Mouse (Mus musculus): ENCODE results near the gene Lhx2. TPM values are rescaled to one million over a fixed set of nuclear protein-coding genes. Genes with fewer than 3 reads are reported as not detected.

Lhx2 gene
- total and polyA plus RNA-seq, 2 experiments from 2014 or later: 7.3 to 22.2 TPM

DNA sequence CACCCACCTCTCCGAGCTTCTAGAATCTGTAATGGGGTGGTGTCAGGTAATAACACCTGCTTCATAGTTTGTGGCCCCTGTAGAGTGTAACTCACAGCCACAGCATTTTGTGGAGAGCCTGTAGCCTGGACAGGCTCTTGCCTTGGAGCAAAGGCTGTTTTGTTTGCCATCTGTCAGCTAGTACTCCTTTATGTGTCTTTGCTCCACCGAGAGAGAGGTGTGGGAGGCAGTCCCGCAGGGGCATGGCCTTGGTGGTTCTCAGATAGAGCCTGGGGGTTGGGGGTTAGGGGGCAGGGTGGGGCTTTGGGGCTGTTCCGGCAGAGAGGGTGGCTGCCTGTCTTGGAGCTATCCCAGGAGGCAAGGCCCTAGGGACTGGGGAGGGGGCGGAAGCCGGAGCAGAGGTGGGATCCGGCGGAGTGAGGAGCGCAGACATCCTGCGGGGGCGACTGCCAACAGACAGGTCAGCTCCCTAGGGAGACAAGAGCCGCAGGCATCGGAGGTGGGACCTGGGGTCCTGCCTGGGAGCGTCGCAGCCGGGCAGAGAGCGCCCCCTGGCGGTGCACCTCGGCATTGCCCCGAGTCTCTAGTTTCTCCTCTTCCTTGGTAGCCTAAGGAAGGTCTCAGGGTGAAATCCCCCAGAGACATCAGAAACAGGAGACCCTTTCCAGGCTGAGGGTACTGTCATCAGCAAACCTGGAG lies 36.7 kb downstream of the Lhx2 start:
- Histone ChIP-seq H3K9ac (replicated peaks; ENCODE audit: low read length) (no peak overlapping the region), H3K27ac (no peak overlapping the region), H3K4me1 (ENCODE audit: insufficient read depth, low read length) (no peaks in the 10 kb centered on the region), H3K4me2 (ENCODE audit: low read depth, low read length) (peak overlapping the region; percentile 31; the same call in 1 of the 2 replicates), H3K9me3 (ENCODE audit: low read length) (no peaks in the 10 kb centered on the region), H3K36me3 (ENCODE audit: insufficient read depth, low read length) (no peaks in the 10 kb centered on the region), H3K27me3 (ENCODE audit: insufficient read depth, low read length) (peaks cover 18% of the 10 kb centered on the region), H3K4me3 (ENCODE audit: low read length) (no peak overlapping the region)
- peak; percentile 89 for TF ChIP-seq CTCF (IDR thresholded peaks at IDR 0.05; ENCODE audit: low read depth)
- peak; percentile 60 for DNase-seq (ENCODE audit: low spot score)
- WGBS: 7% methylated on average over 19 of the region's 20 CpGs
- peak; percentile 15; the same call in 1 of the 2 replicates for ATAC-seq

GRCm38 (mm10) chr2:38377254-38377653 lies 38.2 kb downstream of the Lhx2 start:
- ATAC-seq (no peak), DNase-seq (ENCODE audit: low spot score) (no peak)
- H3K27me3 ChIP-seq (ENCODE audit: insufficient read depth, low read length): peaks cover 18% of the 10 kb centered on the region
- H3K4me2 ChIP-seq (ENCODE audit: low read depth, low read length): no peak overlapping the region
- H3K36me3 ChIP-seq (ENCODE audit: insufficient read depth, low read length): no peaks in the 10 kb centered on the region
- no peaks in the 10 kb centered on the region for H3K9me3 ChIP-seq (ENCODE audit: low read length)
- TF ChIP-seq CTCF (IDR thresholded peaks at IDR 0.05; ENCODE audit: low read depth): no peak
- H3K9ac ChIP-seq (replicated peaks; ENCODE audit: low read length): no peak overlapping the region
- no peak overlapping the region for H3K27ac ChIP-seq
- no peak overlapping the region for H3K4me3 ChIP-seq (ENCODE audit: low read length)
- H3K4me1 ChIP-seq (ENCODE audit: insufficient read depth, low read length): no peaks in the 10 kb centered on the region
- 90% methylated on average over 7 of the region's 7 CpGs for WGBS

GRCm38 (mm10) chr2:38378346-38378745 lies 39.3 kb downstream of the Lhx2 start:
- no peak for ATAC-seq
- Histone ChIP-seq H3K27ac (no peak overlapping the region), H3K4me2 (ENCODE audit: low read depth, low read length) (no peak overlapping the region), H3K9ac (replicated peaks; ENCODE audit: low read length) (no peak overlapping the region), H3K4me3 (ENCODE audit: low read length) (no peak overlapping the region), H3K36me3 (ENCODE audit: insufficient read depth, low read length) (no peaks in the 10 kb centered on the region), H3K9me3 (ENCODE audit: low read length) (no peaks in the 10 kb centered on the region), H3K4me1 (ENCODE audit: insufficient read depth, low read length) (no peaks in the 10 kb centered on the region), H3K27me3 (ENCODE audit: insufficient read depth, low read length) (peaks cover 18% of the 10 kb centered on the region)
- no peak for DNase-seq (ENCODE audit: low spot score)
- peak; percentile 66 for TF ChIP-seq CTCF (IDR thresholded peaks at IDR 0.05; ENCODE audit: low read depth)
- WGBS: 23% methylated on average over 5 of the region's 5 CpGs

DNA sequence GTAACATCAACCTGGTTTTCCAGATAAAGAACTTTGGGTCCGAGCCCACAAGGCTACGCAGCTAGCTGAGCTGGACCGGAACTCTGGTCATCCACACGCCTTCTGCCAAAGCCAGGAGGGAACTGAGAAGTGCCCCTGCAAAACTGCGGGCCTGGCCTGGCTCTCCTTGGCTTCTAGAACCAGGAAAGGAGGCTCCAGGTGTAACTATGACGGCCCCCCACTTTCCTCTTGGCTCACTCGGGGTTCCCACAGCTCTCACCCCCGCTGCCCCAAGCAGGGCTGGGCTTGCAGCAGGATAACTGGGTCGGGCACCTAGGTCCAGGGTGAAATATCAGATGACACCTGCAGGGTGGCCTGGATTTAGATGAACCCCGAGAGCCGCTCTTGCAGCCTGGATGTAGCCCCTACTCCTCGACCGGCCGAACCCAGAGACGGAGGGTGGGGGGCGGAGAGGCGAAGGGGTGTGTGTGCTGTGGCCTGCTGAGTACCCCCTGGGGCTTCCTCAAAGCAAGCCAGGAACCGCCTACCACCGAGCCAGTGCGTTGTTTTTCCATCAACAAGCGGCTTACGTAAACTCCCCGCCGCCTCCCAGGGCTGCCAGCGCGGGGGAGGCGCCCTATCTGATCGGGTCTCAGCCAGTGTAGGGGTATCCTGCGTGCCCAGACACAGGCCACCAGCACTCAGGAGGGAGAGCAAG lies 39.9 kb downstream of the Lhx2 start:
- peak overlapping the region; percentile 56 for H3K4me2 ChIP-seq (ENCODE audit: low read depth, low read length)
- no peak for TF ChIP-seq CTCF (IDR thresholded peaks at IDR 0.05; ENCODE audit: low read depth)
- no peak overlapping the region for H3K9ac ChIP-seq (replicated peaks; ENCODE audit: low read length)
- H3K4me1 ChIP-seq (ENCODE audit: insufficient read depth, low read length): no peaks in the 10 kb centered on the region
- 7% methylated on average over 29 of the region's 29 CpGs for WGBS
- H3K9me3 ChIP-seq (ENCODE audit: low read length): no peaks in the 10 kb centered on the region
- no peaks in the 10 kb centered on the region for H3K36me3 ChIP-seq (ENCODE audit: insufficient read depth, low read length)
- peaks cover 17% of the 10 kb centered on the region for H3K27me3 ChIP-seq (ENCODE audit: insufficient read depth, low read length)
- ATAC-seq (no peak), DNase-seq (ENCODE audit: low spot score) (no peak)
- H3K27ac ChIP-seq: no peak overlapping the region
- H3K4me3 ChIP-seq (ENCODE audit: low read length): peak overlapping the region; percentile 22

DNA sequence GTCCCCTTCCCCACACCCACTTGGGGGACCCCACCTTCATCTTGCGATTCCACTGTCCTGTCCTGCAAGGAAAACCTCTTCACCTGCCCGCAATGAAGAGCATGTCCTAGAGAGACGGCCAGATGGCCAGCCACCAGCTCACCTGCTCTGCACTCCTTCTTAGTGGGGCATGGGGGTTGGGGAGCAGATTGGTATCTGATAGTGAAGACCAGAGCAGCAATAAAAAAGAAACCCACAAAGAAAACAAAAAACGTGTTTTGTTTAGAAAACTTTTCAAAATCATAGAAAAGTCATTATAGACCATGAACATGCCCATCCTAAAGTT lies 40.4 kb downstream of the Lhx2 start:
- no peak for DNase-seq (ENCODE audit: low spot score)
- Histone ChIP-seq H3K9ac (replicated peaks; ENCODE audit: low read length) (no peak overlapping the region), H3K27ac (no peak overlapping the region), H3K4me3 (ENCODE audit: low read length) (peak overlapping the region; percentile 22), H3K4me2 (ENCODE audit: low read depth, low read length) (peak overlapping the region; percentile 56), H3K27me3 (ENCODE audit: insufficient read depth, low read length) (peaks cover 14% of the 10 kb centered on the region), H3K4me1 (ENCODE audit: insufficient read depth, low read length) (no peaks in the 10 kb centered on the region), H3K36me3 (ENCODE audit: insufficient read depth, low read length) (no peaks in the 10 kb centered on the region), H3K9me3 (ENCODE audit: low read length) (no peaks in the 10 kb centered on the region)
- no peak for TF ChIP-seq CTCF (IDR thresholded peaks at IDR 0.05; ENCODE audit: low read depth)
- WGBS: 11% methylated on average over 4 of the region's 4 CpGs
- no peak for ATAC-seq

- ATAC-seq (no peak), DNase-seq (ENCODE audit: low spot score) (no peak)
- WGBS: 53% methylated on average over 10 of the region's 10 CpGs
- H3K9ac ChIP-seq (replicated peaks; ENCODE audit: low read length): no peak overlapping the region
- no peak overlapping the region for H3K4me3 ChIP-seq (ENCODE audit: low read length)
- H3K4me1 ChIP-seq (ENCODE audit: insufficient read depth, low read length): no peaks in the 10 kb centered on the region
- H3K27me3 ChIP-seq (ENCODE audit: insufficient read depth, low read length): peaks cover 14% of the 10 kb centered on the region
- no peak overlapping the region for H3K27ac ChIP-seq
- no peaks in the 10 kb centered on the region for H3K9me3 ChIP-seq (ENCODE audit: low read length)
- TF ChIP-seq CTCF (IDR thresholded peaks at IDR 0.05; ENCODE audit: low read depth): no peak
- no peaks in the 10 kb centered on the region for H3K36me3 ChIP-seq (ENCODE audit: insufficient read depth, low read length)
- no peak overlapping the region for H3K4me2 ChIP-seq (ENCODE audit: low read depth, low read length)
Observed at GRCm38 (mm10) chr2:38380136-38381083, 41.3 kb downstream of the Lhx2 start.

Data from hindbrain, postnatal 0 days (tissue).